Mouse (Mus musculus) erythroid progenitor cell, adult 5-6 weeks (primary cell): ENCODE measurements around the gene Golga2. TPM values are rescaled to one million over a fixed set of nuclear protein-coding genes. Genes with fewer than 3 reads are reported as not detected.

Experiments used
- ATAC-seq: replicated peaks from 2 replicates; pipeline ENCODE4 v1.8.0; 2016; ENCODE audit warnings: moderate number of reproducible peaks, mild to moderate bottlenecking, moderate TSS enrichment, inconsistent platforms; ENCODE audit not compliant: poor library complexity, low FRiP score, severe bottlenecking
- total RNA-seq, 2 experiments: library from RNA; stranded (forward) in 1 of 2; stranded (reverse) in 1 of 2; fragments of 150-400 nt in 1 of 2; fragments of 186-747, 209-891 nt in 1 of 2; gene quantifications; 2 replicates each; pipeline versions ENCODE4 v1.2.3 to v1.2.4; 2015 to 2017; ENCODE audit warnings: low replicate concordance in 2 of 2

Golga2 gene
- total RNA-seq, 2 experiments from 2014 or later = 32.7 to 39.0 TPM

DNA sequence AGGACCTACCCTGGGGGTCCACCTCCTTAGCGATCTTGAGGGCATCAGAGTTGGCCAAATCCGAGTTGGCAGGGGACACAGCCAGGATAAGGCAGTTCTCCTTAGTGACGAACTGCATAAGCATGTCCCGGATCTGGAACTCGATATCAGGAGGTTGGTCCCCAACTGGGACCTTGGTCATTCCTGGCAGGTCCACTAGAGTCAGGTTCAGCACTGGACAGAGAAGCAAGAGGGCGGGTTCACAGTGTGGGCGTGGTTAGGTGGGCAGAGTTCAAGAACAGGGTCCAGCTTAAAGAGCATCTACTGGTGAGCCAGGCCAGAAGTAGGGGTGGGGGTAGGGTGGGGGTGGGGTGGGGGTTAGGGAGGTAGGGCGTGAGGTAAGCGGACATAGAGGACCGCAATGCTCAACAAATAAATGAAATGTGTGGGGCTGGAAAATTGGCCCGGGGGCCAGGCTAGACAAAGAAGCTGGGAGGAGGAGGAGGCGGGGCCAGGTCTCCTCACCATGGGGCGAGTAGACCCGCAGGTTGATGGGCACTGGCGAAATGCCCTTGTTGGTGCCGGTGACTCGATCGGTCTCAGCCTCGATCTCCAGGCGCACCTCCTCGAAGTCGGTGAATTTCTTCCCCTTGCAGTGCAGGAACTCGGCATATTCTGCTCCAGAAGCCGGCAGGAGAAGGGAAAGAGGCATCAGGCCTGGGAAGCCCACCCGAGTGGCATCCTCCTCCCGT lies 52.9 kb downstream of the Golga2 start:
- ATAC-seq = no peak

DNA sequence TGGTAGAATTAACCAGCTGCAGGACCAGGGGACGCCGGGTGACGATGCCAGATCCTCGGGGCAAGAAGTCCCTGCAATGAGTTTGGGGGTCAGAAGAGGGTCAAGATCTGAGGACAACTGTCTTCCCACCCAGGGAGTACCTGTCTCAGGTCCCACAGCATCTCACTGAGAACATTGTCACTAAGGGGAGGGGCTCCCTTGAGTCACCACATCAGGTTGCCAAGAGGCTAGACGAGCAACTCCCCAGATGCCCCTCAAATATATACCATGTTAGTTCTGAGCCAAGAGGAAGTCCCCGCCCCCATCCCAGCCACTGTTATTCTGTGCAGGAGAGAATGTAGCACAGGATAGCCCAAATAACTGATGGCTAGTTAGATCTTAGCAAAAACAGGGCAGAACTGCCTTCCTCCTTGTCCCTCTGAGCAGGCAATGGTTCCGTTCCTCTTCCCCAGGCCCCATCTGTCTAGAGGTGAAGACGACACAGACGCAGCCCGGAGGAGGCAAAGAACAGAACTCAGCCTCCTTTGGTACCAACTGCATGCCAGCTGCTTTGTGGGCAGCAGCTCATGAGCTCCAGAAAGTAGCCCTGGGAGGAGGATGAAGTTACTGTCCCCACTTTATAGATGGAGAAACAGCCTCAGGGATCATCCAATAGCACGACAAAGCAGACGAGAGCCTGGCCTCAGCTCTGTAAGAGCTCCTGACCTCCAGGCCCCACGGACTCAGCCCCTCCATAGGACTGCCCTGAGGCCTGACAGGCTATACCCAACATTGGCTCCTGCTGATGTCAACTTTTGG lies 53.9 kb downstream of the Golga2 start:
- no peak for ATAC-seq

DNA sequence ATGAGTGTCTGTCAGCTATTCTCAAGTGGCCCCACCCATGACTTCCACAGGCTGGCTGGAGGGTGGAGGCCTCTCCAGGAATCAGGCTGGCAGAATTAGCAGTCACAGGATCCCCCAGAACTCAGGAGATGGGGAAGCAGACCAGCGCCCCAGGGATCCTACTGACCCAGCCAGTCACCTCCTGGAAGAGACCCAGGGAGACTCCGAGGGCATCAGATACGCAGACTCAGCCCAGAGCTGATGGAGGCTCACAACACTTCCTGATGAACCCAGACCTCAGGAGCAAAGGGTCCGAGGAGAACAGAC lies 54.4 kb downstream of the Golga2 start:
- ATAC-seq = no peak

DNA sequence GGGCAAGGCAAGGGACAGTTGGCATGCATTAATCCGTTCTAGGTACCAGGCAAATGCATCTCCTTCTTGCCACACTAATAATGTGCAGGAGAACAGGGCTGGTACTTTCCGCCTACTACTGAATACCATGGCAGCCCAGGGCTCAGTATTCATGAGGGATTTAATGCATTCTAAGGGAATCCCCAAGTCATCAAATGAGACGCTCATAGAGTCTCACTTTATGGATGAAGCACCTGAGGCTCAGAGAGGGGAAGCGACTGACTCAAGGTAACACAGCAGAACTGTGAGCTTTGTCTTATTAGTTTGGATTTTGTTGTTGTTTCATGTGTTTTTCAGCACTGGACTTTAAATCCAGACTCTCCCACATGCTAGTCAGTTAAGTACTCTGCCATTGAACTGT lies 54.9 kb downstream of the Golga2 start:
- ATAC-seq = no peak

DNA sequence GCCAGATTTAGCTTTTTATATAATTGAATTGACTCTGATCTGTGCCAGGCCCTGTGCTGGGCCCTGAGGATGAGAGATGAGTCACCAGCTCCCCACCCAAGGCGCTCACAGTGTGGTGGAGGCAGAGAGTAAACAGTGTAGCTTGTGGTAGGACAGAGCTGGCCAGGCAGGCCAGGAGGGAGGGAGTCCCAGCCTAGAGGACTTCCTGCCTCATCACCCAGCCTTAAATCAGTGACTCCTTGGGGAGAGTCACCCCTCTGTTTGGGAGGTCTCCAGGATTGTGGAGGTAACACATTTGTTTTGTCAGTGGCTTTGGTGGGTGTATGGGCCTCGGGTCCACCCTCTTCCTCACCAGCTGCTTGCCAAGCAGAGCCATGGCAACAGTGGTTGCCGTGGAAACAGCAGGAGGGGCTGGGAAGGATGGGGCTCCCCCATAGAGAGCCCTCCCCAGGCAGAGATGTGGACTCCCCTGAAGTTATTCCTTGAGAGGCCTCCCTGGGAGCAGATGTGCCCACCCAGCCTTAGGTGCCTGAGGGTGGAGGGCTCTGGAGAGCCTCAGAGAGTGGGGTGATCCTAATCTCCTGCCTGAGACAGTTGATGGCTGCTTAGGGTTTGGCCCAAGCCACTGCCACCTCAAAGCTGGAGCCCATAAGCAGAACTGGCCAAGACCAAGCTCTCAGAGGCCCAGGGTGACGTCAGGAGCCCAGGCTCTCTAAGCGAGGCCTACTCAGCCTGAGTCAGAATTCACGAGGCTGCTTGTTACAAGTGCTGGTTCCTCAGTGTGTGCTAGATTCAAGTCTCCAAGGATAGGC lies 55.6 kb downstream of the Golga2 start:
- no peak for ATAC-seq

DNA sequence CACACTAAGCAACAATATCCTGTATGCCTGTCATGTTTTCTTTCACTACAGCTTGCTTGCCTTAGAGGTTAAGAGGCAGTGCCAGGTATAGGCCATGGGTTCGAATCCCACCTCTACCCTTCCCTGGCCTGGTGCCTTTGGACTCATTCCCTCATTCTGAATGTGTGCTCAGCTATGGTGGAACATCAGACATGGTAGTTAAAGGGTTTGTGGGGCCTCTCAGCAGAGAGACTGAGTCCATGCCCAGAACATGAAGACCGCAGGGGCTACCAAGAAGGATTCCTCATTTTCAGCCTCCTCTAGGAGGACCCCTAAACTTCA lies 56.1 kb downstream of the Golga2 start:
- ATAC-seq = no peak

DNA sequence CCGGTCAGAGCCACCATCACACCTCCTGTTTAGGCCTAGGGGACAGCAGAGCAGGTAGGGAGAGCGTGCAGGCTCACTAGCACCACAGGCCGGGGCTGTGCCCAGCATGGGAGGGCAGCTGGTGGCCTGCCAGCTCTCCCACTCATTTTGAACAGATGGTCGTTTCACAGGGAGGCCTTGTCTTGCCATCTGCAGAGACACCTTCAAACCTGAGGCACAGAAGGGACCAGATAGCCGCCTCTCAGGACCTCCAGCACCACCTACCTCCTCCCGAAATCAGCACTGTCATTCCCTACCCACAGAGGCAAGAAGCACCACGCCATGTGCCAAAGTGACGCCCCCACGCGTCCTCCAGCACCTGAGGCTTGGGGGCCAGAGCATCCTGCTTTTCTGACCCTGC lies 56.9 kb downstream of the Golga2 start:
- no peak for ATAC-seq

DNA sequence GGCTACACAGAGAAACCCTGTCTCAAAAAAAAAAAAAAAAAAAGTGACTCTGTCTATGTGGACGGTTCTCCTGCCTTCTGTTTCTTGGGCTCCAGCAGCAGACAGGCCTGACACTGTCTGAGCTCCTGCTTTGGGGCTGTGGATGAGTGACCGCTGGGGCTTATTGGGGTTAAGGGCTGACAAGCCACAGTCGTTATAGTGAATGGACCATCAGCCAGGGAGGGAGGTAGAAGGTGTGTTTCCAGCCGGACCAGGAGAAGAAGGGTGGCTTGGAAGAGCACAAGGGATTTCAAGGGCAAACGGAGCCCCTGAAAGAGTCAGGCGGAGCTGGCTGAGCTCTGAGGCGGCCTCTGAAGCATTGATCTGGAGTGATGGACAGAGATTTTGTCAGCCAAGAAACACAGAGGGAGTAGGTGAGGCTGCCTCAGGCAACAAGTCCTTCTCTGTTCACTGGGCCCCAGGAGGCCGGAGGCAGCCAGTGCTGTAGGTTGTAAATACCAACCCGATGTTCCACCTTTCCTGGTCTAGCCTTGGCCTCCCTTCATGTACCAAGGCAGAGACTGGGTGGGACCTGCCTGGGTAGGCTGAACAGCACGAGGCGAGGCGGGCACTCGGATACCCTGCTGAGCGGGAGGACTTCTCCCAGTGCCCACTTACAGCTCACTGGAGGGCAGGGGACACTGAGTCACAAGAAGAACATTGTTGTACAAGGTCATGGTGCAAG lies 57.6 kb downstream of the Golga2 start:
- no peak for ATAC-seq

DNA sequence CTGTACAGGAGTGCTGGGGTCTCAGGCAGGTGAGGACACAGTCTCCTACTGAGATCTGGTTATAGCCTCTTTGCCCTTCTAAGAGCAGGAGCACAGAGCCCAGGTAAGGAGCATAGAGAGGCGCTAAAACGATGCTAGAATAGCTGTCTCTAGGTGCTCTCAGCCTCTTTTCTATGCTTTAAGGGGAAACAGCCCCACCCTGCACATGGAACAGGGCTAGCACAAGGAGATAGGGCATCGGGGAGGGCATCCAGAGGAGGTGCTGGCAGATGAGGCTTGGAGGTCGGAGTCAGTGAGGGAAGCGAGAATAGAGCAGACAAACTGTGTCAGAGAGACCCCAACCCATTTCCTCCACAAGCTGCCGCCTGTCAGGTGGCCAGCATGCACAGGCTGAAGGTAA lies 59.8 kb downstream of the Golga2 start:
- ATAC-seq = no peak

DNA sequence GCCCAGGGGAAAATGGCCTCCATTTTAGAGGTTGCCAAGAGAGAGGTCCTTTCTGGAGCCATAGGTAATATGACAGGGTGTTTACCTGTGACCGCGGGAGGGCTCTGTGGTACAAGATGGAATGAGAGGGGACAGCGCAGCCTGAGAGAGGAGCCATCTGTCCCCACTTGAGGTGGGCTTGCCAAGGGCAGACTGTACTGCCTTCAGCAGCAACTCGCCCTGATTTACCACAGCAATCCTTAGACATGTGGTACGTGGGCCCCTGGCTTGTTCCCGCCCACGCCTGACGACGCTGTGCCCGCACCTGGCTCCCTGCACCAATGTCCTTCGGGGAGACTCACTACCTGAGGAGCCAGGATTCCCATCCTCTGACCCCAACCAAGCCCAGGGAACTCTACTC lies 61.1 kb downstream of the Golga2 start:
- ATAC-seq = no peak

DNA sequence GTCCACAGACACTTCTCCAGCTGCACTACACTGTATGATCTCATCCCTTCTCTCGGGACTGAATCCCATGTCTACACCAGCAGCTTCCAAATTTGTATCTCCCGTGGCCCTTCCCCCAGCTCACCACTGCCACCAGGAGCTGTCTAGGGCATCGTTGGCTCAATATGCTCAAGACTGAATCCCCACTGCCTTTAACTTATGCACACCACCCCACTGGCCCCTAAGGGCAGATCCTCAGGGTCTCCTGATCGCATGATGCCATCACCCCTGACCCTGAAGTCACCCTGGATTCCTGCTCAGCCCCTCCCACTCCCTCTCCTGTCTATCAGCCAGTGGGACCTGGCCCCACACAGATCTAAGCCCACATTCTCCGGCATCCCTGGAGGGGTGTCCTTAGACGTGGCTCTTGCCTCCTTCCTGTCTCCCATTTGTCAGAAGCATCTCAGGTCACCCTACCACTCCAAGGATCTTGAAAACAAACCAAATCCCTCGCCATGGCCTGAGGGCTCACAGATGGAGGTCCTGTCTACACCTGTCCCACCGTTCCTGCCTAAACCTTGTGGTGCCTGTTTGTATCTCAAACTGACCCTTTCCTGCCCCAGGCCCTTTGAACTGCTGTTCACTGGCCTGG lies 62.6 kb downstream of the Golga2 start:
- no peak for ATAC-seq

DNA sequence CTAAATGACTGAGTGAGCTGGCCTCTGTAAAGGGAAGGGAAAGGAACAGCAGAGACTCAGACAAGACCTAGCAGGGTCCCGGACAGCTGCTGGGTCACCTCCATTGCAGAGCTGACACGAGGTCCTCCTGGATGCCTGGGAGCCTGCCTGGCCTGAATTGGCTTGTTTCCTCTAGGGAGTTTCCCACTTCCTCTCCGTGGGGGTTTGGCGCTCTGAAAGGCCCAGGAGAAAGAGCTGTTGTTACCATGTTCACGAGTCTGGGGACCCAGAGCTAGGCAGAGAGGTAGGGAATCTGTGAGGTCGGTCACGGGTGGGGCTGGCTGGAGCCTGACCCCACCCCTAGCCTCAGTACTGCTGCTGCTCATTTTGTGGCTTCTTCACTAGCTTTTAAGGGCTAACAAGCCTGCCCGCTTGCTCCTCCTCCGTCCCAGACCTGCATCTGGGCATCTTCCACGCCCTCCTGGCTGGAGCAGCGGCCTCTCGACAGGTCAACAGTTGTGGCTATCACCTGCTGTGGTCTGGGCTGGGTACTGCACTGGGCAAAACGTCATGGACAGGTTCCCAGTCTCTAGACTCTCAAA lies 63.4 kb downstream of the Golga2 start:
- no peak for ATAC-seq

DNA sequence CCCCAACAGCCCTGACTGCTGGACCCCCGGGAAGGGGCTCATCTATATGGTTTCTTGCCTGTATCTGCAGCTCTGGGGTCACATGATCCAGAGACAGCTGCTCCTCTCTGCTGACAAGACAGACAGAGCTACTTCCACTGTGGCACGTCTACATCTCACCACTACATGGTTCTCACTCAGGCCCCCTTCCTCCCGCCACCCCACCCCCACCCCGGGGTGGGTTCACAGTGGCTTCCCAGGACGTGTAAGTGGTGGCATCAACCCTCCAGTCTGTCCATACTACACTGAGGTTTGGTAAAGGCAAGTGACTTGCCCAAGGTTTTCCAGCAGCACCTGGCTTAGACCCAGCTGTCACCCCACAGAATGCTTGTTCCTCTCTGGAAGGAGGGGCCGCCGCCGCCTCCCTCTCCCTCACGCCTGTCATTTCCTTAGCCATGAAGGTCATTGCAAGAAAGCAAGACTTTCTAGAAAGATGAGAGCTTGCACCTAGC lies 64.3 kb downstream of the Golga2 start:
- ATAC-seq = no peak

DNA sequence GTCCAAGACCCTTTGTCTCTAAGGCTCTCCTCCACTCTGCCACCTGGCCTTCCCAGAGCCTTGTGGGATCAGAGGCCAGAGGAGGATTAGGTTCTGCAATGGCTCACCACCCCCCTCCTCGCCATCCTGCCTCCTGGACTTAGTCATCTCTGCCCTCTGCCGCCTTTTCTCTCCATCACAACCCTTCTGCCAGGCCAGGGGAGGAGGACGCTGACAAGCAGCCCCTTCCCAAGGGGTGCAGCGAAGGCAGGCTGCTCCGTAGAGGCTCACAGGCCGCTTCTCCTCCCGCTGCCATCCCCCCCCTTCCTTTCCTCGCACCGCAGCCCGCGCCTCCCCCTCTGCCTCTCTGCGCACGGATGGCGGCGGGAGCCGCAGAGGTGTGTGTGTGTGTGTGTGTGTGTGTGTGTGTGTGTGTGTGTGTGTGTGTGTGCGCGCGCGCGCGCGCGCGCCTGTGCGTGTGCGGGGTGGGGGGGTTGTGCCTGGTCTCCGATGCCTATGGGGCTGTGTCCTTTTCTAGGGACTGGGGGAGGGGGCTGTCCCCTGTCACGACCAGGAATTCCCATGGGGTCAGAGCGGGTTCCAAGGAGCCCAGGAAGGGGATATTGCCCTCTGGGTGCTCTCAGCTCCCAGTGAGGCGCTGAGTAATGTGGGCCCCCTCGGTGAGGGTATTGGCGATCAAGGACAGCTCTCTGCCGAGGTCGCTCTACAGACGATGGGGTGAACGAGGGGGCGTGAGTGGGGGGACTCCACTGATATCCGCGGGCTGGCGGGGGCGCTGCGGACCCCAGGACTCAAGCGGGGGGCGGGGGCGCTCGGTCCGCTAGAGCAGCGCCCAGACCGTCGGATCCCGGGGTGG lies 65.2 kb downstream of the Golga2 start, which contains the start of gene Ciz1:
Ciz1 (plus strand) TSS at position 177 of the 856 bp plus-strand sequence.
- ATAC-seq = no peak

DNA sequence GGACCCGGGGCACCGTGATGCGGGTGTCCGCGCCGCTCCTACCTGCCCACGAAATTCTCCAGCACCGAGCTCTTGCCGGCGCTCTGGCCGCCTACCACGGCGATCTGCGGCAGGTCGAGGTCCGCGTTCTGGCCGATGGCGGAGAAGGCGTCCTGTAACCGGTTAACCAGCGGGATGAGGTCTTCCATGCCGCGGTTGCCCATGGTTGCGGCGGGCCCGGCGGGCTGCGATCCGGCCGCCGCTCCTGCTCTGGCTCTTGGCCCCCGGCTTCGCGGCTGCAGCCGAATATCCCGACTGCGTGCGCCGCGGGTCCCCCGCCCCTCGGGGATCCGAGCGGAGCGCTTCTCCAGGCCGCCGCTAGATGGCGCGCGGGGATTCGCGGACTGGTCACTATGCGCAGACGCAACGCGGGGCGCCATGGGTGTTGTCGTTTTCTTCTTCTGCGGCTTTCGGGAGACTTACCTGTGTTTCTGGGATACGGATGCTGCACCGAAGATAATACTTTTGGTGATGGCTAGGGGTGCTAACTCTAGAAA lies 65.9 kb downstream of the Golga2 start, which contains the start of gene Dnm1:
Dnm1 (minus strand) TSS at position 332 of the 536 bp plus-strand sequence.
- ATAC-seq = peak; percentile 83

DNA sequence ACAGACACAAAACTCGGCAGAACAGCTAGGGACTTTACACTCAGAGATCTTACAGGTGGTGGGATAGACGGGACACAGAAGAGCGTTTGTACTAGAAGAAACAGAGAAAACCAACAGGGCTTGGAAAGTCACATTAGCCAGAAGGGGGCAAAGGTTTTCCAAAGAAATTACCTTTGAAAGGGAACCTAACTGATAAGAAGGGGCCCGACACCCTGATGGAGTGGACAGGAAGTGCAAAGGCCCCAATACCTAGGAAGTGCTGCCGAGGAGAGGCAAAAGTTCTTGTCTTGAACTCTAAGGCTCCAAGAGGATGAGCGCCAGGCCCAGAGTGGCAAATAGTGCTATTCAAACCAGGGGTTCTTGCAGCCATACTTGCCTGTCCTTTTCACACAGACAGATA lies 66.7 kb downstream of the Golga2 start:
- no peak for ATAC-seq

DNA sequence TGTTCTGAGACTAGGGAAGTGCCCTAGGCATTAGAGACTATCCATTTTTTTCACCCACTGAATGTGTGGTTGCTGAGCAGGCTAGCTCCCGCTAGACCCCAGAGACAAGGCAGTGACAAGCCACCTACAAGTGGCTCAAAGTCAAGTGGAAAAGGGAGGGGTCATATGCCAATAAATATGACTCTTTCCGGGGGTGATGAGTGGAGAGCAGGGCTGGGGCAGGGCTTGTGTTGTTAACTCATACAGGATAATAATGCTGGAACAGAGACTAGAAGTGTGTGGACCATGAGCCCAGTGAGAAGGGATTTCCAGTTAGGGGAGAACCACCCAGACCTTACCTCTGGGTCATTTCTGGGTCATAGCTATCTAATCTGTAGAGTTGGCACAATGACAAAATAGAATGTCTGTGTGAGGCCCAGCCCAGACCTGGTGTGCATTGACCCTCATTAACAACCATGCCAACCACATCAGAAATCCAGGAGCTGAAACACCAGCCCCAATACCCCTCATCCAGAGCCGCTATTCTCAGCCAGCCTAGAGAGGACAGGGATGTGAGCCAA lies 67.2 kb downstream of the Golga2 start:
- no peak for ATAC-seq

DNA sequence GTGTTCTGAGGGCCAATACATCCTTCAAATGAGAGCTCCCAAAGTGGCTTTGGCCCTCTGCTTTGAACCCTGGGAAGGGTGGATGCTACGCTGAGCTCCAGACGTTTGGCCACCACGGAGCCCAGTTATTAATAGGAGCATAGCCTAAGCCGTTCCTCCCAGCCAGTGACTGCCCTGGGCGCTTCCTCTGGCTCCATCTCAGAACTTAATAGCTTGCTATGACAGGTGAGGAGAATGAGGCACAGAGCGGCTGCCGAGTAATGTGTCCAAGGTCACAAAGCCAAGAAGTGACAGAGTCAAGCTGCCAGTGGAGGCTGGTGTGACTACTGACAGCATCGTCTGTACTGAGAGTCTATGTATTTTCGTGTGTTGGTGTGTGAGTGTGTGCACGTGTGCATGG lies 69.0 kb downstream of the Golga2 start:
- ATAC-seq = no peak
